Mouse (Mus musculus) ES-E14 (cell line): ENCODE results near the gene Olfr502. TPM values are rescaled to one million over a fixed set of nuclear protein-coding genes. Genes with fewer than 3 reads are reported as not detected.
"Not testable (repeated sequence)": the region's sequence is repeated elsewhere in the genome, so short reads cannot be mapped to it uniquely, and the experiment has no call there.

ENCODE experiments used
- DNase-seq: peaks from one replicate; pipeline ENCODE4 v3.0.0-alpha.2; 2013; ENCODE audit warnings: low read depth, low spot score
- H3K27ac ChIP-seq: 2 replicates; pipeline ENCODE4 v1.5.1; 2012; ENCODE audit warnings: low read depth, mild to moderate bottlenecking, low read length, moderate library complexity, mixed read lengths; ENCODE audit not compliant: poor library complexity, insufficient read depth, severe bottlenecking
- H3K36me3 ChIP-seq: 2 replicates; pipeline ENCODE4 v1.6.1; 2012; ENCODE audit warnings: mild to moderate bottlenecking, low read length, moderate library complexity, mixed read lengths; ENCODE audit not compliant: control insufficient read depth, poor library complexity, insufficient read depth, severe bottlenecking
- H3K4me1 ChIP-seq, 2 experiments: fragments of 150-350 bp in 1 of 2; sonication (generic) in 1 of 2; 2 replicates each; pipeline ENCODE4 v1.6.1; 2012; ENCODE audit warnings: low read length in 2 of 2, mild to moderate bottlenecking in 1 of 2, mixed read lengths in 1 of 2; ENCODE audit not compliant: control insufficient read depth in 2 of 2, insufficient read depth in 2 of 2, poor library complexity in 1 of 2
- H3K4me3 ChIP-seq, 2 experiments: fragments of 150-350 bp in 1 of 2; sonication (generic) in 1 of 2; 2 replicates each; pipeline ENCODE4 v1.5.1; 2012; ENCODE audit warnings: low read length in 2 of 2, low read depth in 1 of 2, mild to moderate bottlenecking in 1 of 2, mixed read lengths in 1 of 2; ENCODE audit not compliant: insufficient read depth in 1 of 2, poor library complexity in 1 of 2, severe bottlenecking in 1 of 2
- H3K9ac ChIP-seq: 2 replicates; pipeline ENCODE4 v1.6.1; 2012; ENCODE audit warnings: low read depth, mild to moderate bottlenecking, low read length, mixed read lengths; ENCODE audit not compliant: poor library complexity, insufficient read depth, severe bottlenecking
- H3K9me3 ChIP-seq: fragments of 150-350 bp; sonication (generic); 2 replicates; pipeline ENCODE4 v1.6.1; 2012; ENCODE audit warnings: low read depth, mild to moderate bottlenecking, low read length; ENCODE audit not compliant: control insufficient read depth, insufficient read depth
- CHD2 ChIP-seq: IDR thresholded peaks from 2 replicates; pipeline ENCODE4 v1.6.1; 2014; ENCODE audit warnings: mild to moderate bottlenecking, low read depth, low read length, inconsistent platforms
- HCFC1 ChIP-seq: IDR thresholded peaks from 2 replicates; pipeline ENCODE4 v1.6.1; 2012; ENCODE audit warnings: low read length, inconsistent platforms, borderline replicate concordance; ENCODE audit not compliant: insufficient read depth
- MAFK ChIP-seq: IDR thresholded peaks from 2 replicates; pipeline ENCODE4 v1.6.1; 2014; ENCODE audit warnings: mild to moderate bottlenecking, low read depth, low read length, inconsistent platforms; ENCODE audit not compliant: insufficient read depth
- ZC3H11A ChIP-seq: IDR thresholded peaks from 2 replicates; pipeline ENCODE4 v1.6.1; 2012; ENCODE audit warnings: low read depth, mild to moderate bottlenecking, inconsistent platforms, low read length, borderline replicate concordance
- ZNF384 ChIP-seq: IDR thresholded peaks from 2 replicates; pipeline ENCODE4 v1.6.1; 2012; ENCODE audit warnings: low read depth, low read length, inconsistent platforms
- in situ Hi-C, 2 experiments: fragments of 600-800 bp; cut with MboI; formaldehyde crosslinking; loops; one replicate each; pipeline ENCODE4 v1.15.1; 2025; ENCODE audit warnings: low sequenced_read_pairs in 2 of 2, inconsistent platforms in 1 of 2; ENCODE audit not compliant: unreplicated experiment in 2 of 2
- total RNA-seq: library from RNA; depleted of rRNA; stranded (reverse); fragments of 300-350 nt; gene quantifications from 2 replicates; pipeline ENCODE4 v1.2.3, GENCODE M21; 2012; rRNA removed

Gene Olfr502
- not detected in 2 replicates for total RNA-seq

GRCm38 (mm10) chr7:108524965-108525364, at the start of gene Olfr502:
TSS of gene Olfr502 (minus strand) at chr7:108525065.
- H3K4me3 ChIP-seq: no peak within 1 kb of the TSS

GRCm38 (mm10) chr7:108565693-108566092, 40.8 kb upstream of the Olfr502 start, which contains the start of gene Olfr504:
TSS of gene Olfr504 (minus strand) at chr7:108565793.
- Histone ChIP-seq H3K36me3 (no peaks in the 10 kb centered on the region), H3K27ac (no peak within 1 kb of the TSS), H3K9me3 (0 out of 2 replicates have a peak, but pooled peaks cover 2% of the 10 kb centered on the region), H3K4me3 (no peak within 1 kb of the TSS), H3K9ac (no peak within 1 kb of the TSS), H3K4me1 (no peaks in the 10 kb centered on the region)
- TF ChIP-seq ZC3H11A (no peak), MAFK (no peak), CHD2 (no peak), ZNF384 (no peak), HCFC1 (no peak)
- in situ Hi-C loops: no loop called here
- no peak for DNase-seq

More at GRCm38 (mm10) chr7:108524965-108525364, at the start of gene Olfr502:
- no peaks in the 10 kb centered on the region for H3K36me3 ChIP-seq
- no peak within 1 kb of the TSS for H3K9ac ChIP-seq
- no peak for TF ChIP-seq ZC3H11A
- no peak for TF ChIP-seq ZNF384
- TF ChIP-seq CHD2: no peak
- TF ChIP-seq MAFK: no peak
- no peak for TF ChIP-seq HCFC1
- no peaks in the 10 kb centered on the region for H3K9me3 ChIP-seq
- in situ Hi-C loops: no loop called here
- no peak for DNase-seq
- no peak within 1 kb of the TSS for H3K27ac ChIP-seq
- no peaks in the 10 kb centered on the region for H3K4me1 ChIP-seq

- DNase-seq, H3K36me3 ChIP-seq, H3K4me1 ChIP-seq, H3K9me3 ChIP-seq, H3K9ac ChIP-seq, H3K27ac ChIP-seq, in situ Hi-C loops, H3K4me3 ChIP-seq: not testable (repeated sequence)
Observed at GRCm38 (mm10) chr7:108544227-108544626, 19.4 kb upstream of the Olfr502 start, which contains the start of gene Olfr503. TSS of gene Olfr503 (plus strand) at chr7:108544527.

GRCm38 (mm10) chr7:108542416-108542815, 17.6 kb upstream of the Olfr502 start:
- H3K36me3 ChIP-seq: no peaks in the 10 kb centered on the region
- no peak for TF ChIP-seq ZNF384
- TF ChIP-seq HCFC1: no peak
- TF ChIP-seq ZC3H11A: peak; percentile 49; the same call in 1 of the 2 replicates
- TF ChIP-seq CHD2: no peak
- in situ Hi-C loops: no loop called here
- DNase-seq: peak; percentile 12
- no peak overlapping the region for H3K27ac ChIP-seq
- H3K9me3 ChIP-seq: no peaks in the 10 kb centered on the region
- no peaks in the 10 kb centered on the region for H3K4me1 ChIP-seq
- H3K4me3 ChIP-seq: peak overlapping the region in 1 of 2 experiments; percentile 31; a peak in 3 of 4 replicates
- H3K9ac ChIP-seq: no peak overlapping the region

Other genes starting within 250 kb of the Olfr502 start
- not detected in 2 replicates for gene Olfr490, start 236.1 kb downstream of the Olfr502 start, total RNA-seq
- not detected in 2 replicates for gene Olfr491, start 211.6 kb downstream of the Olfr502 start, total RNA-seq
- gene Olfr492, start 201.4 kb downstream of the Olfr502 start, total RNA-seq: not detected in 2 replicates
- not detected in 2 replicates for gene Olfr493, start 178.1 kb downstream of the Olfr502 start, total RNA-seq
- gene Olfr494, start 159.7 kb downstream of the Olfr502 start, total RNA-seq: not detected in 2 replicates
- gene Olfr495, start 131.9 kb downstream of the Olfr502 start, total RNA-seq: not detected in 2 replicates
- gene Olfr497, start 104.6 kb downstream of the Olfr502 start, total RNA-seq: not detected in 2 replicates
- gene Olfr498, start 59.7 kb downstream of the Olfr502 start, total RNA-seq: not detected in 2 replicates
- gene Olfr503, start 19.5 kb upstream of the Olfr502 start, total RNA-seq: 0.36 TPM in 1 of 2 replicates, not detected in the other
- gene Olfr504, start 40.7 kb upstream of the Olfr502 start, total RNA-seq: not detected in 2 replicates
- not detected in 2 replicates for gene Olfr506, start 85.7 kb upstream of the Olfr502 start, total RNA-seq
- not detected in 2 replicates for gene Olfr507, start 96.7 kb upstream of the Olfr502 start, total RNA-seq
- not detected in 2 replicates for gene Olfr508, start 104.9 kb upstream of the Olfr502 start, total RNA-seq
- gene Olfr509, start 126.8 kb upstream of the Olfr502 start, total RNA-seq: not detected in 2 replicates
- gene Olfr510, start 141.4 kb upstream of the Olfr502 start, total RNA-seq: not detected in 2 replicates
- gene Olfr512, start 188.3 kb upstream of the Olfr502 start, total RNA-seq: not detected in 2 replicates
- gene Olfr513, start 225.9 kb upstream of the Olfr502 start, total RNA-seq: not detected in 2 replicates